Comparison of ENCODE assay signal across 9 mouse cellular contexts in genomic region chr2:127667843-127668506, GRCm38 (mm10). TPM values are rescaled to one million over a fixed set of nuclear protein-coding genes. Genes with fewer than 3 reads are reported as not detected.
DNase-seq lines count a peak whose midpoint lies in the region; ATAC-seq and TF ChIP-seq lines count a peak whose summit lies in the region.
"Had no signal": no experiment of that assay in that cellular context is flagged by ENCODE, and none has a peak within 500 bp of the region (broad histone marks: within the 10 kb centered on the region; RNA-seq: fewer than 3 reads in every experiment).

No protein-coding gene starts in this region.

- no peaks in the 10 kb centered on the region for H3K36me3 ChIP-seq in MEL (ENCODE audit: control insufficient read depth in 1 of 2, insufficient read depth in 2 of 2, low read length in 2 of 2)
- H3K36me3 ChIP-seq in embryonic facial prominence, embryonic 14.5 days (ENCODE audit: control insufficient read depth, insufficient read depth, low read length), result no peaks in the 10 kb centered on the region
- no peaks in the 10 kb centered on the region for H3K36me3 ChIP-seq in midbrain, embryonic 10.5 days

- H3K4me3 ChIP-seq in layer of hippocampus, adult 2 months, result no peak overlapping the region
- H3K4me3 ChIP-seq in MEL (ENCODE audit: control insufficient read depth in 1 of 2, insufficient read depth in 1 of 2, low read depth in 2 of 2, low read length in 2 of 2), result no peak overlapping the region
- H3K4me3 ChIP-seq in embryonic facial prominence, embryonic 14.5 days (ENCODE audit: low read depth, low read length), result no peak overlapping the region
- H3K4me3 ChIP-seq in midbrain, embryonic 10.5 days, result no peak overlapping the region
- H3K4me3 ChIP-seq: erythroblast, embryonic 14.5 days had no signal

- no peak overlapping the region for H3K27ac ChIP-seq in layer of hippocampus, adult 2 months
- H3K27ac ChIP-seq in MEL (ENCODE audit: control insufficient read depth, low read depth, low read length), result no peak overlapping the region
- H3K27ac ChIP-seq in embryonic facial prominence, embryonic 14.5 days (replicated peaks; ENCODE audit: low read depth, low read length), result no peak overlapping the region
- H3K27ac ChIP-seq in midbrain, embryonic 10.5 days (replicated peaks), result no peak overlapping the region

- no peaks in the 10 kb centered on the region for H3K9me3 ChIP-seq in MEL (replicated peaks; ENCODE audit: insufficient read depth, low read length)
- no peaks in the 10 kb centered on the region for H3K9me3 ChIP-seq in embryonic facial prominence, embryonic 14.5 days (ENCODE audit: control insufficient read depth, low read length)
- no peaks in the 10 kb centered on the region for H3K9me3 ChIP-seq in midbrain, embryonic 10.5 days (replicated peaks)

- DNase-seq in CD4-positive, CD25-positive, alpha-beta regulatory T cell, adult 2 months (ENCODE audit: low read depth, low spot score), result peak; percentile 49
- DNase-seq in layer of hippocampus, adult 2 months (ENCODE audit: low spot score in 2 of 2), result peak; percentile 29 to 60
- no peak for DNase-seq in layer of hippocampus, postnatal 36 days
- DNase-seq in MEL (ENCODE audit: low read depth, low spot score), result peak; percentile 58
- DNase-seq in embryonic facial prominence, embryonic 14.5 days (ENCODE audit: low spot score), result peak; percentile 47
- DNase-seq in midbrain, embryonic 10.5 days (ENCODE audit: low spot score), result no peak

- H3K9ac ChIP-seq in MEL (ENCODE audit: control insufficient read depth, low read depth, low read length, poor library complexity, severe bottlenecking), result no peak overlapping the region
- H3K9ac ChIP-seq in embryonic facial prominence, embryonic 14.5 days (ENCODE audit: low read depth, low read length), result no peak overlapping the region

- H3K4me2 ChIP-seq in embryonic facial prominence, embryonic 14.5 days (ENCODE audit: low read depth, low read length), result no peak overlapping the region

- TF ChIP-seq RAD21 in MEL (IDR thresholded peaks at IDR 0.05; ENCODE audit: low read depth, low read length), result peak; percentile 63

- H3K4me1 ChIP-seq in MEL (ENCODE audit: control insufficient read depth in 1 of 2, insufficient read depth in 2 of 2, low read length in 2 of 2), result no peaks in the 10 kb centered on the region
- H3K4me1 ChIP-seq in embryonic facial prominence, embryonic 14.5 days (ENCODE audit: control insufficient read depth, insufficient read depth, low read length), result no peaks in the 10 kb centered on the region
- no peaks in the 10 kb centered on the region for H3K4me1 ChIP-seq in midbrain, embryonic 10.5 days

- no peak for TF ChIP-seq POLR2A in MEL (IDR thresholded peaks at IDR 0.05; ENCODE audit: control insufficient read depth in 1 of 2, insufficient read depth in 1 of 2, low read depth in 1 of 2, low read length in 2 of 2, poor library complexity in 1 of 2)

- TF ChIP-seq CTCF in layer of hippocampus, adult 2 months (conservative IDR thresholded peaks at IDR 0.05), result peak; percentile 85
- TF ChIP-seq CTCF in MEL (IDR thresholded peaks at IDR 0.05 in 2 of 3, conservative IDR thresholded peaks at IDR 0.05 in 1 of 3; ENCODE audit: control insufficient read depth in 1 of 3, insufficient read depth in 1 of 3, low read depth in 2 of 3, low read length in 3 of 3, poor library complexity in 1 of 3, severe bottlenecking in 1 of 3), result peak in 2 of 3 experiments; percentile 40 to 66; a peak in 2 of 6 replicates

- 21% methylated on average over 2 of the region's 2 CpGs for WGBS in embryonic facial prominence, embryonic 14.5 days
- whole genome bisulfite sequencing in midbrain, embryonic 10.5 days, result 29% methylated on average over 2 of the region's 2 CpGs

- H3K79me2 ChIP-seq in MEL (ENCODE audit: control insufficient read depth, insufficient read depth, low read length, poor library complexity), result no peaks in the 10 kb centered on the region

- no peak for ATAC-seq in CD4-positive, CD25-positive, alpha-beta regulatory T cell, adult 4 months
- no peak for ATAC-seq in embryonic facial prominence, embryonic 14.5 days (ENCODE audit: low read depth)
- ATAC-seq in granulocyte monocyte progenitor cell, adult 5-6 weeks (replicated peaks; ENCODE audit: poor library complexity, severe bottlenecking), result no peak

- TF ChIP-seq EP300 in MEL (IDR thresholded peaks at IDR 0.05; ENCODE audit: low read depth in 1 of 2, low read length in 2 of 2), result no peak

- H3K27me3 ChIP-seq in MEL (ENCODE audit: control insufficient read depth in 1 of 2, insufficient read depth in 2 of 2, low read length in 2 of 2), result no peaks in the 10 kb centered on the region; a peak in 3 of 4 replicates
- no peaks in the 10 kb centered on the region for H3K27me3 ChIP-seq in embryonic facial prominence, embryonic 14.5 days (replicated peaks; ENCODE audit: control insufficient read depth, insufficient read depth, low read length)
- no peaks in the 10 kb centered on the region for H3K27me3 ChIP-seq in midbrain, embryonic 10.5 days (ENCODE audit: low read depth, poor library complexity, severe bottlenecking)

TF ChIP-seq in MEL, 35 proteins besides CTCF, POLR2A, EP300 and RAD21:
- TF ChIP-seq ZC3H11A (IDR thresholded peaks at IDR 0.05; ENCODE audit: low read depth, low read length) (peak; percentile 46; the same call in 1 of the 2 replicates), USF2 (IDR thresholded peaks at IDR 0.05; ENCODE audit: borderline replicate concordance in 1 of 2, insufficient read depth in 1 of 2, low read depth in 1 of 2, low read length in 2 of 2) (no peak), SIN3A (IDR thresholded peaks at IDR 0.05; ENCODE audit: low read length) (no peak), ZNF384 (IDR thresholded peaks at IDR 0.05; ENCODE audit: low read depth, low read length) (peak; percentile 78), SMC3 (IDR thresholded peaks at IDR 0.05; ENCODE audit: low read depth, low read length) (peak; percentile 65)

RNA-seq across cellular contexts. Expression of gene Mal, which starts 11.5 kb away (rescaled TPM):
- not detected for polyA plus RNA-seq in CD4-positive, CD25-positive, alpha-beta regulatory T cell, adult 4 months (2017; shearing (Covaris generic))
- total RNA-seq in layer of hippocampus, adult 2 months (2021), result 10 to 100 TPM; 84.9 to 92.5 TPM
- total RNA-seq in layer of hippocampus, postnatal 36 days (2021), result 100 to 1,000 TPM; 148 to 160 TPM
- total RNA-seq in MEL (2012; rRNA removed), result not detected in 2 replicates
- polyA plus RNA-seq in MEL (2012; ENCODE audit: insufficient read depth in 1 of 2, insufficient read length in 2 of 2, low read depth in 1 of 2, low replicate concordance in 2 of 2, missing spikeins in 1 of 2), result not detected
- 9.4 and 33.6 TPM in 2 replicates for polyA plus RNA-seq in embryonic facial prominence, embryonic 14.5 days (2014; fragmentation: Nextera tagmentation; extraction: Ambion mirVana)
- total RNA-seq in granulocyte monocyte progenitor cell, adult 5-6 weeks (2014; fragmentation: Nextera tagmentation), result not detected in 2 replicates
- not detected in 2 replicates for total RNA-seq in granulocyte monocyte progenitor cell, adult 5-6 weeks (2017)
- polyA plus RNA-seq in midbrain, embryonic 10.5 days (2016; fragmentation: Nextera tagmentation; extraction: Ambion mirVana), result 0.62 and 1.0 TPM in 2 replicates
- polyA plus RNA-seq: erythroblast, embryonic 14.5 days had no signal

Comparison
In these comparisons a context has a peak if more than half of its experiments do, and no peak if none do; other contexts are left out.
1. DNase-seq: peak in CD4-positive, CD25-positive, alpha-beta regulatory T cell, adult 2 months (single experiment), layer of hippocampus, adult 2 months (2 of 2), MEL (single experiment) and embryonic facial prominence, embryonic 14.5 days (single experiment); none in layer of hippocampus, postnatal 36 days (0 of 2) and midbrain, embryonic 10.5 days (single experiment).
2. RNA of gene Mal, which starts 11.5 kb away (total RNA-seq): 148 to 160 TPM in layer of hippocampus, postnatal 36 days and 84.9 to 92.5 TPM in layer of hippocampus, adult 2 months; not detected in MEL and not detected in granulocyte monocyte progenitor cell, adult 5-6 weeks; every median in the first group is over 10 times any median in the second.